Mouse (Mus musculus) cerebellum, adult 18-20 months (tissue): Measurements from ENCODE around the gene Lypd5.
"Not testable (repeated sequence)": the region's sequence is repeated elsewhere in the genome, so short reads cannot be mapped to it uniquely, and the experiment has no call there.

Source experiments
- DNase-seq, 2 experiments: peaks; one replicate each; pipeline ENCODE4 v3.0.0; 2021

The Lypd5 gene

GRCm38 (mm10) chr7:24384070-24384469 lies 35.1 kb downstream of the Lypd5 start:
- DNase-seq: no peak

GRCm38 (mm10) chr7:24384827-24385226 lies 35.8 kb downstream of the Lypd5 start:
- peak; percentile 67 to 81 for DNase-seq

- DNase-seq: no peak
Measured at GRCm38 (mm10) chr7:24387059-24387556, 38.1 kb downstream of the Lypd5 start.

- no peak for DNase-seq
Measured at GRCm38 (mm10) chr7:24389516-24390187, 40.7 kb downstream of the Lypd5 start.

GRCm38 (mm10) chr7:24390512-24390911 lies 41.5 kb downstream of the Lypd5 start:
- no peak for DNase-seq

- no peak for DNase-seq
Measured at GRCm38 (mm10) chr7:24391077-24391476, 42.1 kb downstream of the Lypd5 start.

GRCm38 (mm10) chr7:24391687-24392086 lies 42.7 kb downstream of the Lypd5 start:
- DNase-seq: no peak

- DNase-seq: no peak
Measured at GRCm38 (mm10) chr7:24394054-24394453, 45.1 kb downstream of the Lypd5 start.

- no peak for DNase-seq
Measured at GRCm38 (mm10) chr7:24394475-24395161, 45.6 kb downstream of the Lypd5 start.

GRCm38 (mm10) chr7:24396832-24397231 lies 47.8 kb downstream of the Lypd5 start:
- no peak for DNase-seq

GRCm38 (mm10) chr7:24398364-24398913 lies 49.4 kb downstream of the Lypd5 start:
- DNase-seq: no peak

GRCm38 (mm10) chr7:24399256-24400081 lies 50.5 kb downstream of the Lypd5 start, which contains the start of gene Smg9:
Gene Smg9, plus strand, starts transcription at chr7:24399619.
- DNase-seq: peak; percentile 97 to 98

GRCm38 (mm10) chr7:24400082-24400452 lies 51.1 kb downstream of the Lypd5 start:
- DNase-seq: no peak

- DNase-seq: not testable (repeated sequence)
Measured at GRCm38 (mm10) chr7:24400489-24400888, 51.5 kb downstream of the Lypd5 start.

- DNase-seq: no peak
Measured at GRCm38 (mm10) chr7:24402851-24403250, 53.9 kb downstream of the Lypd5 start.
